Mouse (Mus musculus) cerebellum, adult 8-10 months (tissue): ENCODE measurements at regions not wholly inside any gene's neighbourhood (a gene's known extent, or its start where the extent isn't known, plus 50 kb on each side); places are given as distances from the start of the nearest gene placed in this dataset.
A peak's percentile ranks its signal among the peaks of the same experiment; 100 is the strongest.

Experiments
- DNase-seq: peaks from one replicate; pipeline ENCODE4 v3.0.0; 2022

GRCm38 (mm10) chr7:68851981-68852575 lies 103.0 kb upstream of the Arrdc4 start:
- DNase-seq: no peak

GRCm38 (mm10) chr7:68844606-68845005 lies 95.6 kb upstream of the Arrdc4 start:
- DNase-seq: no peak

DNA sequence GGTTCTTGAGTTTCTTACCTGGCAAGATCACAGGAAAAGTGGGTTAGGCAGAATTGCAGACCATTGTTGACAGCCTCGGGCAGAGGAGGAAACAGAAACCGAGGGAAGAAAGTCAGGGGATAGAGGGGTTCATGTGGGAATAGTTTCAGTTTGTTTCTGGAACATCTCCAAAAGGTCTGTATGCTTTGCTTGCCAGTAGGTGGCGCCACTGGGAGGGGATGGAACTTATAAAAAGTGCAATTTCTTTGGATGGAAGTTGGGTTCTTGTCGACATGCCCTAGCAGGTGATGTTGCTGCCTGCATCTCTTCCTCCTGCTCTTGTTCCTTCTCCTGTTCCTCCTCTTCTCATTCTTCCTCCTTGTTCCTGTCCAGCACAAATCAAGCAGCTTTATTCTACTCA lies 94.3 kb upstream of the Arrdc4 start:
- DNase-seq: no peak

GRCm38 (mm10) chr7:68833977-68834791 lies 85.1 kb upstream of the Arrdc4 start:
- no peak for DNase-seq

DNA sequence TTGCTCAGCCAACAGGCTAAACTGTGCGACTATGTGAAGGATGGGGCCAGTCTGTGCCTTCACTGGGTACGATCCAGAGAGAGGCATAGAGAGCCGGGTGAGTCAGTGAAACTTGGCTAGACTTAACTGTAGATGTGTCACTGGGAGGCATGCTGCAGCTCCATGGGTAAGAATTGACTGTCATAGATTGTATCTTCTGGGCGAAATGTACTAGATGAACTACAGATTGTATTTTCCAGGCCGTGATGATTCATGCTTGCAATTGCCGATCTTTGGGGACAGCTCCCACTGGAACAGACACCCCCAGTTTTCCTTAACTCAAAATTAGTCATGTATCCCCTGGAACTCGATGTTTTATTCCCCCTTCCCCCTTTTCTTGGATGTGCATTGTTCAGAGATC lies 84.5 kb upstream of the Arrdc4 start:
- no peak for DNase-seq

- DNase-seq: peak; percentile 60
Observed at GRCm38 (mm10) chr7:68829861-68830260, 80.8 kb upstream of the Arrdc4 start.

- DNase-seq: no peak
Observed at GRCm38 (mm10) chr7:68824399-68824798, 75.4 kb upstream of the Arrdc4 start.

- no peak for DNase-seq
Observed at GRCm38 (mm10) chr7:68823646-68824045, 74.6 kb upstream of the Arrdc4 start.

DNA sequence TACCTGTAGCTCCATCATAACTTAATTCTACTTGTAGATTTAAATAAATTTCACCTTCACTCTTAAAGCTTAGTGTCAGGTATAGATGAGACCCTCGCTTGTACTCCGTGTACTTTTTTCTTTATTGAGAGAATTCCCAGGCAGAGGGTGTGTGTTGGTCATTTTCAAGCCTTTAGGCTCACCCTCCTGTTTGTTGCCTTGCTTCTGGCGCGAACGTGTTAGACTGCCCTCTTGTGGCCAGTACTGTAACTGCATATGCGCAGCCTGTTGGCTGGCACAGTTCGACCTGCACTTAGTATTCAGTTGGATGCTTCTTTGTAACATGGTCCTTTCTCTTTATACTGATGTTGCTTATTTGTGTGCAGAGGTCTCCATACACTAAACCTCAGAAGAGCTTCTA lies 74.1 kb upstream of the Arrdc4 start:
- peak; percentile 40 for DNase-seq

- DNase-seq: no peak
Observed at GRCm38 (mm10) chr7:68814823-68815666, 66.0 kb upstream of the Arrdc4 start.

DNA sequence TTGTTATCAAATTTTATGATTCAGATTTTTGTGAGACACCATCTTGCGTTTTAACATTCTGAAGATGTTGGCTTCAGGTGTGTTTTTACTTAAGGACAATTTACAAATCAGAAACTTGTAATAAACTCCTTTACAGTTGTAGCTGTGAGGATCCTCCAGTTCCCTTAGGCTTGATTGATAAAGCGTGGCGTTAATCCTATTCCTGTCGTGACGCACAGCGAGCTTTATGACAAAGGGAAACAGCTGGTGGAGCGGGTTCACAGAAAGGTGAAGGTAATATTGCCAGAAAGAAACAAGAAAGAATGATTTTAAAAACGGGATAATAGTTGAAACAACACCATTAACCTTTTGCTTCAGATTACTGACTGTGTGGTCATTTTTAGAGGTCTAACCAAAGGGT lies 60.7 kb upstream of the Arrdc4 start:
- no peak for DNase-seq
